8 mouse cellular contexts compared by ENCODE assay signal in the genomic region with DNA sequence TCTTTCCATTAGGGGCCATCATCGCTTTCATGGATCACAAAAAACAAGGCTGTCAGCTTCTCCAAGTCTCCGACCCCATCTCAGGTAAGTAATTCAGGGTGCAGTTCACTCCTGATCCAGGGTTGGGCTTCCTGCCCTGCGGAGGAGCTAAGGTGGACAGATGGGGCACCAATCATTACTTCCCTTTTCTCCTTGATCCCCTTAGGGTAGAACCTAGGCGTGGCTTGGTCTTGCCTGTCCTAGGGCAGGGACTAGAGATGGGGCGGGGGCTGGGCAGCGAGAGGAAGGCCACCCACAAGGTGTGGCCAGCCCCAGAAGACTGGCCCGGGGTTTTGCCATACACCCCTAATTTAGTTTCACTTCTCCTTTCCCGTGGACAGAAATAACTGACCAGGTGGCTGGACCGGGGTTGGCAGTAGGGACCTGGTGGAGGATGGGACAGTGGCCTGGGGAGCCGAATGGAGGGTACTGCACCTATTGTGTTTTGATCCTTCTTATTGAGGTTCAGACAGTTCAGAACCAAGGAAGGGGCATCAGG. TPM values are rescaled to one million over a fixed set of nuclear protein-coding genes. Genes with fewer than 3 reads are reported as not detected.
DNase-seq lines count a peak whose midpoint lies in the region; ATAC-seq and TF ChIP-seq lines count a peak whose summit lies in the region.

No protein-coding gene starts in this region.

- no peak for TF ChIP-seq EP300 in heart, postnatal 0 days (IDR thresholded peaks at IDR 0.05; ENCODE audit: low read depth)

- peak overlapping the region; percentile 70 for H3K4me3 ChIP-seq in brown adipose tissue, adult 24 weeks (ENCODE audit: insufficient read depth, low read depth, low read length)
- peak overlapping the region; percentile 43 for H3K4me3 ChIP-seq in heart, postnatal 0 days (ENCODE audit: low read depth, low read length)
- peak overlapping the region; percentile 43 for H3K4me3 ChIP-seq in lung, adult 2 months (replicated peaks; ENCODE audit: extremely low read depth, low read depth, low read length)

- intact Hi-C loops in left cerebral cortex, postnatal 36 days (cut with DNase I), result no loop called here

- TF ChIP-seq POLR2A in lung, adult 2 months (IDR thresholded peaks at IDR 0.05; ENCODE audit: borderline replicate concordance, extremely low read depth, low read depth, low read length), result no peak

- no peaks in the 10 kb centered on the region for H3K9me3 ChIP-seq in heart, postnatal 0 days (replicated peaks; ENCODE audit: control insufficient read depth, low read length)

- peak; percentile 22 for DNase-seq in gastrocnemius, adult 18-20 months (ENCODE audit: low spot score)
- DNase-seq in gastrocnemius, postnatal 10 days, result no peak
- no peak for DNase-seq in heart, postnatal 0 days (ENCODE audit: low spot score)
- DNase-seq in lung, adult 2 months, result no peak
- no peak for DNase-seq in right cerebral cortex, postnatal 10 days (ENCODE audit: low spot score in 2 of 2)
- no peak for DNase-seq in left cerebral cortex, postnatal 36 days (ENCODE audit: low spot score in 2 of 2)

- TF ChIP-seq CTCF in heart, postnatal 0 days (IDR thresholded peaks at IDR 0.05; ENCODE audit: low read depth), result no peak
- TF ChIP-seq CTCF in lung, adult 2 months (IDR thresholded peaks at IDR 0.05; ENCODE audit: insufficient read depth, low read length), result no peak

- peaks cover 25% of the 10 kb centered on the region; the same call in 1 of the 2 replicates for H3K36me3 ChIP-seq in heart, postnatal 0 days (replicated peaks; ENCODE audit: control insufficient read depth, insufficient read depth, low read length)

- H3K27me3 ChIP-seq in heart, postnatal 0 days (ENCODE audit: control insufficient read depth, insufficient read depth, low read length), result peaks cover 20% of the 10 kb centered on the region

- WGBS in heart, postnatal 0 days, result 15% methylated on average over 10 of the region's 10 CpGs
- WGBS in lung, adult 2 months, result 22% methylated on average over 10 of the region's 10 CpGs

- no peak for ATAC-seq in heart, postnatal 0 days (ENCODE audit: insufficient read depth, low read depth)
- peak; percentile 77 for ATAC-seq in neutrophil, adult 5-6 weeks (ENCODE audit: extremely low read depth, insufficient number of reproducible peaks, low FRiP score, poor library complexity, severe bottlenecking)

- no peak overlapping the region for H3K9ac ChIP-seq in heart, postnatal 0 days (replicated peaks; ENCODE audit: low read depth, low read length)

- H3K4me1 ChIP-seq in brown adipose tissue, adult 24 weeks (ENCODE audit: control insufficient read depth, insufficient read depth, insufficient read length, low read length), result peaks cover 2% of the 10 kb centered on the region; the same call in 1 of the 2 replicates
- H3K4me1 ChIP-seq in heart, postnatal 0 days (ENCODE audit: control insufficient read depth, insufficient read depth), result peaks cover 13% of the 10 kb centered on the region
- peaks cover 4% of the 10 kb centered on the region; the same call in 1 of the 2 replicates for H3K4me1 ChIP-seq in lung, adult 2 months (ENCODE audit: control insufficient read depth, insufficient read depth, low read length)

- H3K27ac ChIP-seq in brown adipose tissue, adult 24 weeks (replicated peaks; ENCODE audit: low read depth, low read length), result no peak overlapping the region
- H3K27ac ChIP-seq in heart, postnatal 0 days (ENCODE audit: low read depth), result no peak overlapping the region

- H3K4me2 ChIP-seq in heart, postnatal 0 days (ENCODE audit: low read depth, low read length), result peak overlapping the region; percentile 65

RNA-seq across cellular contexts. Expression of a gene that starts 0.6 kb away (rescaled TPM):
- 10 to 100 TPM; 72.9 to 81.2 TPM for total RNA-seq in gastrocnemius, adult 18-20 months (2021)
- 10 to 100 TPM; 52.0 to 59.8 TPM for total RNA-seq in gastrocnemius, postnatal 10 days (2021)
- 44.2 and 47.4 TPM in 2 replicates for polyA plus RNA-seq in brown adipose tissue, adult 24 weeks (2012; ENCODE audit: insufficient read depth, insufficient read length, missing spikeins)
- 63.2 and 67.3 TPM in 2 replicates for total RNA-seq in heart, postnatal 0 days (2014; rRNA removed; ENCODE audit: low replicate concordance)
- polyA plus RNA-seq in heart, postnatal 0 days (2015; fragmentation: Nextera tagmentation; extraction: Ambion mirVana), result 114 and 115 TPM in 2 replicates
- polyA plus RNA-seq in lung, adult 2 months (2012; rRNA removed), result 99.2 and 132 TPM in 2 replicates
- 44.1 and 49.8 TPM in 2 replicates for total RNA-seq in neutrophil, adult 5-6 weeks (2017)
- 10 to 100 TPM; 52.6 to 54.1 TPM for total RNA-seq in left cerebral cortex, postnatal 36 days (2021)

RNA-seq across cellular contexts. Expression of a gene that starts 0.9 kb away (rescaled TPM):
- total RNA-seq in gastrocnemius, adult 18-20 months (2021), result under 1 TPM; 0.43 to 0.71 TPM
- under 1 TPM; 0.21 to 0.23 TPM for total RNA-seq in gastrocnemius, postnatal 10 days (2021)
- 0.67 and 0.75 TPM in 2 replicates for polyA plus RNA-seq in brown adipose tissue, adult 24 weeks (2012; ENCODE audit: insufficient read depth, insufficient read length, missing spikeins)
- total RNA-seq in heart, postnatal 0 days (2014; rRNA removed; ENCODE audit: low replicate concordance), result 0.12 and 3.6 TPM in 2 replicates
- 0.12 and 0.15 TPM in 2 replicates for polyA plus RNA-seq in heart, postnatal 0 days (2015; fragmentation: Nextera tagmentation; extraction: Ambion mirVana)
- polyA plus RNA-seq in lung, adult 2 months (2012; rRNA removed), result 4.3 and 5.0 TPM in 2 replicates
- total RNA-seq in neutrophil, adult 5-6 weeks (2017), result 8.7 and 11.6 TPM in 2 replicates
- 1 to 10 TPM; 1.2 to 1.3 TPM for total RNA-seq in left cerebral cortex, postnatal 36 days (2021)

RNA-seq across cellular contexts. Expression of a gene that starts 15.1 kb away (rescaled TPM):
- total RNA-seq in gastrocnemius, adult 18-20 months (2021), result 10 to 100 TPM; 43.4 to 47.5 TPM
- 10 to 100 TPM; 38.7 to 41.1 TPM for total RNA-seq in gastrocnemius, postnatal 10 days (2021)
- 35.9 and 48.9 TPM in 2 replicates for polyA plus RNA-seq in brown adipose tissue, adult 24 weeks (2012; ENCODE audit: insufficient read depth, insufficient read length, missing spikeins)
- 40.6 and 53.3 TPM in 2 replicates for total RNA-seq in heart, postnatal 0 days (2014; rRNA removed; ENCODE audit: low replicate concordance)
- polyA plus RNA-seq in heart, postnatal 0 days (2015; fragmentation: Nextera tagmentation; extraction: Ambion mirVana), result 11.4 and 12.6 TPM in 2 replicates
- polyA plus RNA-seq in lung, adult 2 months (2012; rRNA removed), result 113 and 121 TPM in 2 replicates
- 29.9 and 31.1 TPM in 2 replicates for total RNA-seq in neutrophil, adult 5-6 weeks (2017)
- total RNA-seq in left cerebral cortex, postnatal 36 days (2021), result 100 to 1,000 TPM; 135 to 140 TPM

RNA-seq across cellular contexts. Expression of a gene that starts 26.3 kb away (rescaled TPM):
- total RNA-seq in gastrocnemius, adult 18-20 months (2021), result 10 to 100 TPM in 1 of 2 experiments, 1 to 10 TPM in 1; 8.7 to 10.4 TPM
- 10 to 100 TPM; 15.2 to 23.2 TPM for total RNA-seq in gastrocnemius, postnatal 10 days (2021)
- 9.6 and 17.9 TPM in 2 replicates for polyA plus RNA-seq in brown adipose tissue, adult 24 weeks (2012; ENCODE audit: insufficient read depth, insufficient read length, missing spikeins)
- total RNA-seq in heart, postnatal 0 days (2014; rRNA removed; ENCODE audit: low replicate concordance), result 18.9 and 75.2 TPM in 2 replicates
- polyA plus RNA-seq in heart, postnatal 0 days (2015; fragmentation: Nextera tagmentation; extraction: Ambion mirVana), result 13.4 and 17.5 TPM in 2 replicates
- 96.1 and 134 TPM in 2 replicates for polyA plus RNA-seq in lung, adult 2 months (2012; rRNA removed)
- 97.9 and 108 TPM in 2 replicates for total RNA-seq in neutrophil, adult 5-6 weeks (2017)
- total RNA-seq in left cerebral cortex, postnatal 36 days (2021), result 100 to 1,000 TPM in 1 of 2 experiments, 10 to 100 TPM in 1; 65.1 to 110 TPM

RNA-seq across cellular contexts. Expression of a gene that starts 51.3 kb away (rescaled TPM):
- 10 to 100 TPM in 1 of 2 experiments, 1 to 10 TPM in 1; 6.7 to 11.0 TPM for total RNA-seq in gastrocnemius, adult 18-20 months (2021)
- 1 to 10 TPM; 7.3 to 9.0 TPM for total RNA-seq in gastrocnemius, postnatal 10 days (2021)
- polyA plus RNA-seq in brown adipose tissue, adult 24 weeks (2012; ENCODE audit: insufficient read depth, insufficient read length, missing spikeins), result 7.1 and 10.5 TPM in 2 replicates
- 9.0 and 11.7 TPM in 2 replicates for total RNA-seq in heart, postnatal 0 days (2014; rRNA removed; ENCODE audit: low replicate concordance)
- polyA plus RNA-seq in heart, postnatal 0 days (2015; fragmentation: Nextera tagmentation; extraction: Ambion mirVana), result 6.5 and 7.2 TPM in 2 replicates
- 32.5 and 34.9 TPM in 2 replicates for polyA plus RNA-seq in lung, adult 2 months (2012; rRNA removed)
- 37.0 and 41.1 TPM in 2 replicates for total RNA-seq in neutrophil, adult 5-6 weeks (2017)
- total RNA-seq in left cerebral cortex, postnatal 36 days (2021), result 1 to 10 TPM; 4.6 to 6.7 TPM
